Mouse (Mus musculus) embryonic stem cell, embryonic (primary cell): ENCODE results near the gene Ptges2.

Experiments
- CTCF ChIA-PET, 4 experiments: fragments of 300-600 bp in 2 of 4; fragments of 350-600 bp in 2 of 4; sonication (Branson Sonifier 250); formaldehyde crosslinking; loops; one replicate each; lab custom pipeline; 2022; ENCODE audit warnings: inconsistent platforms in 2 of 4; lab: Charles Lee
- POLR2A ChIA-PET, 4 experiments: fragments of 300-600 bp in 2 of 4; fragments of 350-600 bp in 2 of 4; sonication (Branson Sonifier 250); formaldehyde crosslinking; loops; one replicate each; lab custom pipeline; 2022; ENCODE audit warnings: antibody characterized with exemption in 4 of 4, inconsistent platforms in 1 of 4; lab: Charles Lee

The Ptges2 gene

GRCm38 (mm10) chr2:32362274-32362673 lies 33.4 kb upstream of the Ptges2 start:
- CTCF ChIA-PET = interaction anchor here in 3 of 4 experiments (0.6 to 2.2 kb wide), 21 partner anchors 8 to 881 kb away, joined by 3 to 13 read pairs (median 4); partner anchors contain the start of genes 1110008P14Rik (in 2 of the 3) and Dnm1 (in 1 of the 3)

GRCm38 (mm10) chr2:32362817-32363340 lies 32.8 kb upstream of the Ptges2 start:
- ChIA-PET POLR2A (interaction anchor here (0.6 to 1.6 kb wide), 16 partner anchors 14 to 1399 kb away, joined by 3 to 6 read pairs (median 4); partner anchors contain the start of gene Swi5 (in 1 of the 4)), CTCF (interaction anchor here (0.6 to 2.2 kb wide), 25 partner anchors 9 to 881 kb away, joined by 3 to 13 read pairs (median 3); partner anchors contain the start of genes 1110008P14Rik (in 2 of the 4) and Dnm1 (in 1 of the 4))

More at GRCm38 (mm10) chr2:32362274-32362673, 33.4 kb upstream of the Ptges2 start:
- POLR2A ChIA-PET = interaction anchor here (0.6 to 1.3 kb wide), 16 partner anchors 13 to 1399 kb away, joined by 3 to 6 read pairs (median 4); partner anchors contain the start of gene Swi5 (in 1 of the 4)

GRCm38 (mm10) chr2:32363376-32364106 lies 32.2 kb upstream of the Ptges2 start:
- ChIA-PET CTCF (interaction anchor here in 3 of 4 experiments (0.6 to 2.2 kb wide), 10 partner anchors 10 to 819 kb away, joined by 3 to 11 read pairs (median 3); no protein-coding TSS in a partner anchor), POLR2A (interaction anchor here in 2 of 4 experiments (1.0 to 1.6 kb wide), 3 partner anchors 11 to 53 kb away, joined by 3 to 4 read pairs (median 4); no protein-coding TSS in a partner anchor)

GRCm38 (mm10) chr2:32364121-32364520 lies 31.6 kb upstream of the Ptges2 start:
- POLR2A ChIA-PET = interaction anchor here in 2 of 4 experiments (1.0 to 1.6 kb wide), 3 partner anchors 11 to 54 kb away, joined by 3 to 4 read pairs (median 4); no protein-coding TSS in a partner anchor
- CTCF ChIA-PET = interaction anchor here in 3 of 4 experiments (0.7 to 2.2 kb wide), 6 partner anchors 33 to 192 kb away, joined by 3 to 11 read pairs (median 4); no protein-coding TSS in a partner anchor

- CTCF ChIA-PET = interaction anchor here in 1 of 4 experiments (0.6 kb wide), 1 partner anchor 21 kb away, joined by 3 read pairs; no protein-coding TSS in a partner anchor
- POLR2A ChIA-PET = interaction anchor here in 2 of 4 experiments (0.8 to 1.2 kb wide), 3 partner anchors 8 to 17 kb away, joined by 4 to 5 read pairs (median 4); partner anchors contain the start of gene 1110008P14Rik (in 1 of the 2)
Measured at GRCm38 (mm10) chr2:32367315-32367714, 28.4 kb upstream of the Ptges2 start.

- ChIA-PET POLR2A (interaction anchor here in 1 of 4 experiments (0.6 kb wide), 1 partner anchor 1062 kb away, joined by 4 read pairs; no protein-coding TSS in a partner anchor), CTCF (no interaction called here)
Measured at GRCm38 (mm10) chr2:32374191-32374590, 21.5 kb upstream of the Ptges2 start.

GRCm38 (mm10) chr2:32375317-32375940 lies 20.3 kb upstream of the Ptges2 start:
- ChIA-PET CTCF (interaction anchor here in 1 of 4 experiments (0.8 to 1.3 kb wide), 2 partner anchors 29 to 70 kb away, joined by 4 to 6 read pairs; no protein-coding TSS in a partner anchor), POLR2A (interaction anchor here in 2 of 4 experiments (0.8 to 1.3 kb wide), 5 partner anchors 8 to 138 kb away, joined by 3 to 5 read pairs (median 4); partner anchors contain the start of gene Slc25a25 (in 1 of the 2))

- CTCF ChIA-PET = no interaction called here
- POLR2A ChIA-PET = no interaction called here
Measured at GRCm38 (mm10) chr2:32376963-32377362, 18.7 kb upstream of the Ptges2 start.

- ChIA-PET CTCF (no interaction called here), POLR2A (interaction anchor here in 2 of 4 experiments (0.6 to 1.1 kb wide), 5 partner anchors 9 to 141 kb away, joined by 3 to 5 read pairs (median 3); partner anchors contain the start of gene Lcn2 (in 1 of the 2))
Measured at GRCm38 (mm10) chr2:32380001-32380500, 15.6 kb upstream of the Ptges2 start.

GRCm38 (mm10) chr2:32381141-32381774 lies 14.4 kb upstream of the Ptges2 start:
- POLR2A ChIA-PET = interaction anchor here in 3 of 4 experiments (0.5 to 1.4 kb wide), 26 partner anchors 9 to 1958 kb away, joined by 3 to 6 read pairs (median 3); partner anchors contain the start of genes Ciz1 (in 1 of the 3) and Swi5 (in 1 of the 3)
- CTCF ChIA-PET = interaction anchor here (0.6 to 2.0 kb wide), 20 partner anchors 9 to 247 kb away, joined by 3 to 25 read pairs (median 3); partner anchors contain the start of gene Dnm1 (in 1 of the 4)

GRCm38 (mm10) chr2:32381775-32382223 lies 13.9 kb upstream of the Ptges2 start, which contains the start of gene 1110008P14Rik:
Gene 1110008P14Rik (minus strand): TSS chr2:32381938.
- ChIA-PET POLR2A (interaction anchor here in 3 of 4 experiments (0.5 to 1.4 kb wide), 26 partner anchors 9 to 554 kb away, joined by 3 to 6 read pairs (median 3); partner anchors contain the start of genes Ciz1 (in 1 of the 3) and Swi5 (in 1 of the 3)), CTCF (interaction anchor here (0.6 to 2.0 kb wide), 24 partner anchors 9 to 248 kb away, joined by 3 to 25 read pairs (median 3); partner anchors contain the start of gene Dnm1 (in 1 of the 4))

- ChIA-PET CTCF (interaction anchor here in 3 of 4 experiments (0.6 to 2.0 kb wide), 6 partner anchors 20 to 75 kb away, joined by 3 to 25 read pairs (median 6); no protein-coding TSS in a partner anchor), POLR2A (interaction anchor here in 3 of 4 experiments (0.7 to 1.3 kb wide), 3 partner anchors 8 to 15 kb away, joined by 3 to 4 read pairs (median 3); no protein-coding TSS in a partner anchor)
Measured at GRCm38 (mm10) chr2:32382689-32383088, 13.0 kb upstream of the Ptges2 start.

GRCm38 (mm10) chr2:32387706-32388490 lies 7.8 kb upstream of the Ptges2 start, which contains the start of gene Lcn2:
Gene Lcn2 (minus strand): TSS chr2:32388252.
- POLR2A ChIA-PET = interaction anchor here in 1 of 4 experiments (1.8 kb wide), 1 partner anchor 8 kb away, joined by 5 read pairs; no protein-coding TSS in a partner anchor

GRCm38 (mm10) chr2:32389157-32389556 lies 6.5 kb upstream of the Ptges2 start:
- POLR2A ChIA-PET = interaction anchor here in 1 of 4 experiments (0.7 to 1.8 kb wide), 2 partner anchors 9 to 101 kb away, joined by 3 to 5 read pairs; partner anchors contain the start of gene Swi5
- CTCF ChIA-PET = interaction anchor here in 3 of 4 experiments (0.6 to 1.8 kb wide), 3 partner anchors 16 to 277 kb away, joined by 5 to 9 read pairs (median 5); no protein-coding TSS in a partner anchor

More at GRCm38 (mm10) chr2:32387706-32388490, 7.8 kb upstream of the Ptges2 start, which contains the start of gene Lcn2:
- CTCF ChIA-PET = interaction anchor here in 2 of 4 experiments (0.7 to 1.3 kb wide), 3 partner anchors 17 to 80 kb away, joined by 3 to 6 read pairs (median 5); no protein-coding TSS in a partner anchor

- ChIA-PET CTCF (interaction anchor here in 3 of 4 experiments (0.6 to 1.7 kb wide), 4 partner anchors 8 to 98 kb away, joined by 3 to 11 read pairs (median 5); no protein-coding TSS in a partner anchor), POLR2A (interaction anchor here in 3 of 4 experiments (0.6 to 1.2 kb wide), 6 partner anchors 9 to 495 kb away, joined by 3 to 4 read pairs (median 3); partner anchors contain the start of gene 1110008P14Rik (in 3 of the 3))
Measured at GRCm38 (mm10) chr2:32390871-32391270, 4.8 kb upstream of the Ptges2 start.
